Mouse (Mus musculus) liver, postnatal 0 days (tissue): ENCODE measurements around the gene BC048679.

Source experiments
- CTCF ChIP-seq: sonication (generic); IDR thresholded peaks from 2 replicates; pipeline ENCODE4 v1.5.1; 2016; ENCODE audit warnings: antibody characterized with exemption, low read depth
- EP300 ChIP-seq: IDR thresholded peaks from 2 replicates; pipeline ENCODE4 v1.6.1; 2016; ENCODE audit warnings: antibody characterized with exemption, low read depth, mild to moderate bottlenecking

- no peak for TF ChIP-seq CTCF
- TF ChIP-seq EP300 = no peak
These were observed 3.0 kb upstream of the BC048679 start for GRCm38 (mm10) chr7:81501050-81501449.
